Mouse (Mus musculus) embryonic facial prominence, embryonic 13.5 days (tissue): ENCODE results near the gene Slc9a9. TPM values are rescaled to one million over a fixed set of nuclear protein-coding genes. Genes with fewer than 3 reads are reported as not detected.

ENCODE experiments used
- ATAC-seq: fragments of 200-750 bp; cut with Nextera tagmentation; 2 replicates; pipeline ENCODE4 v1.8.0; 2017; ENCODE audit warnings: low read depth; ENCODE audit not compliant: insufficient number of reproducible peaks, insufficient read depth, low FRiP score, low TSS enrichment
- H3K27ac ChIP-seq: fragments of 300-500 bp; sonication (generic); 2 replicates; pipeline ENCODE4 v1.5.1; 2015; ENCODE audit warnings: moderate library complexity, mild to moderate bottlenecking, inconsistent platforms
- H3K27me3 ChIP-seq: fragments of 300-500 bp; sonication (generic); 2 replicates; pipeline ENCODE4 v1.6.1; 2015; ENCODE audit warnings: mild to moderate bottlenecking, inconsistent platforms
- H3K36me3 ChIP-seq: fragments of 300-500 bp; sonication (generic); 2 replicates; pipeline ENCODE4 v1.6.1; 2015; ENCODE audit warnings: mild to moderate bottlenecking, inconsistent platforms
- H3K4me1 ChIP-seq: fragments of 300-500 bp; sonication (generic); 2 replicates; pipeline ENCODE4 v1.6.1; 2015; ENCODE audit warnings: inconsistent platforms
- H3K4me2 ChIP-seq: fragments of 300-500 bp; sonication (generic); 2 replicates; pipeline ENCODE4 v1.6.1; 2015; ENCODE audit warnings: moderate library complexity, mild to moderate bottlenecking, inconsistent platforms
- H3K4me3 ChIP-seq: fragments of 300-500 bp; sonication (generic); 2 replicates; pipeline ENCODE4 v1.5.1; 2015; ENCODE audit warnings: mild to moderate bottlenecking, inconsistent platforms
- H3K9ac ChIP-seq: fragments of 300-500 bp; sonication (generic); 2 replicates; pipeline ENCODE4 v1.6.1; 2015; ENCODE audit warnings: mild to moderate bottlenecking, inconsistent platforms
- H3K9me3 ChIP-seq: fragments of 300-500 bp; sonication (generic); 2 replicates; pipeline ENCODE4 v1.6.1; 2016; ENCODE audit warnings: inconsistent platforms
- WGBS: fragments of 180-500 bp; shearing (Covaris S2); methylation state at CpG from one replicate; pipeline ENCODE4 v1.1.7; 2015; ENCODE audit warnings: mixed read lengths; 5-methylcytosine and 5-hydroxymethylcytosine counted together
- polyA plus RNA-seq: library from polyadenylated mRNA; unstranded; fragments of >200 nt; fragmentation: Nextera tagmentation; extraction: Ambion mirVana; gene quantifications from 2 replicates; pipeline ENCODE4 v1.2.1, GENCODE M21; 2015

Slc9a9 gene
- polyA plus RNA-seq, 1 experiment from 2014 or later: 5.2 TPM

- no peak for ATAC-seq
- H3K4me1 ChIP-seq: peaks cover 28% of the 10 kb centered on the region
- H3K9ac ChIP-seq: no peak overlapping the region
- no peak overlapping the region for H3K27ac ChIP-seq
- no peaks in the 10 kb centered on the region for H3K36me3 ChIP-seq
- no peak overlapping the region for H3K4me3 ChIP-seq
- WGBS: 72% methylated on average over 8 of the region's 8 CpGs
- H3K4me2 ChIP-seq: no peak overlapping the region
- H3K27me3 ChIP-seq: no peaks in the 10 kb centered on the region
- no peaks in the 10 kb centered on the region for H3K9me3 ChIP-seq
Observed at GRCm38 (mm10) chr9:95192901-95193532, 523.3 kb downstream of the Slc9a9 start.

- H3K27ac ChIP-seq: 0 out of 2 replicates have a peak overlapping the region, but pooled peaks have one; percentile 39
- no peak for ATAC-seq
- WGBS: 65% methylated on average over 3 of the region's 3 CpGs
Observed at GRCm38 (mm10) chr9:95193672-95194071, 524.0 kb downstream of the Slc9a9 start.

GRCm38 (mm10) chr9:95194158-95194557, 524.4 kb downstream of the Slc9a9 start:
- Histone ChIP-seq H3K27me3 (no peaks in the 10 kb centered on the region), H3K36me3 (no peaks in the 10 kb centered on the region), H3K4me3 (no peak overlapping the region), H3K4me2 (no peak overlapping the region), H3K9me3 (no peaks in the 10 kb centered on the region), H3K27ac (0 out of 2 replicates have a peak overlapping the region, but pooled peaks have one; percentile 39), H3K4me1 (peaks cover 22% of the 10 kb centered on the region), H3K9ac (no peak overlapping the region)
- ATAC-seq: no peak
- 55% methylated on average over 5 of the region's 5 CpGs for WGBS

More at GRCm38 (mm10) chr9:95193672-95194071, 524.0 kb downstream of the Slc9a9 start:
- Histone ChIP-seq H3K9ac (no peak overlapping the region), H3K4me3 (no peak overlapping the region), H3K4me1 (peaks cover 27% of the 10 kb centered on the region), H3K27me3 (no peaks in the 10 kb centered on the region), H3K4me2 (no peak overlapping the region), H3K36me3 (no peaks in the 10 kb centered on the region), H3K9me3 (no peaks in the 10 kb centered on the region)

GRCm38 (mm10) chr9:95207661-95208060, 538.0 kb downstream of the Slc9a9 start:
- no peak overlapping the region for H3K9ac ChIP-seq
- WGBS: 65% methylated on average over 7 of the region's 7 CpGs
- no peak for ATAC-seq
- no peaks in the 10 kb centered on the region for H3K36me3 ChIP-seq
- no peaks in the 10 kb centered on the region for H3K27me3 ChIP-seq
- H3K4me3 ChIP-seq: no peak overlapping the region
- H3K4me2 ChIP-seq: no peak overlapping the region
- no peak overlapping the region for H3K27ac ChIP-seq
- H3K9me3 ChIP-seq: no peaks in the 10 kb centered on the region
- peaks cover 7% of the 10 kb centered on the region for H3K4me1 ChIP-seq

GRCm38 (mm10) chr9:95208681-95209080, 539.0 kb downstream of the Slc9a9 start:
- H3K27me3 ChIP-seq: no peaks in the 10 kb centered on the region
- WGBS: 91% methylated on average over 4 of the region's 4 CpGs
- H3K27ac ChIP-seq: no peak overlapping the region

GRCm38 (mm10) chr9:95220009-95220408, 550.3 kb downstream of the Slc9a9 start:
- no peak overlapping the region for H3K9ac ChIP-seq
- H3K4me1 ChIP-seq: 0 out of 2 replicates have a peak, but pooled peaks cover 3% of the 10 kb centered on the region
- H3K9me3 ChIP-seq: no peaks in the 10 kb centered on the region
- H3K4me3 ChIP-seq: no peak overlapping the region
- no peak overlapping the region for H3K4me2 ChIP-seq
- H3K27me3 ChIP-seq: no peaks in the 10 kb centered on the region
- no peak overlapping the region for H3K27ac ChIP-seq
- no peaks in the 10 kb centered on the region for H3K36me3 ChIP-seq
- 29% methylated on average over 3 of the region's 3 CpGs for WGBS
- no peak for ATAC-seq

More at GRCm38 (mm10) chr9:95208681-95209080, 539.0 kb downstream of the Slc9a9 start:
- Histone ChIP-seq H3K4me2 (no peak overlapping the region), H3K4me3 (no peak overlapping the region), H3K9ac (no peak overlapping the region), H3K4me1 (peaks cover 7% of the 10 kb centered on the region), H3K36me3 (no peaks in the 10 kb centered on the region), H3K9me3 (no peaks in the 10 kb centered on the region)
- no peak for ATAC-seq

- Histone ChIP-seq H3K36me3 (no peaks in the 10 kb centered on the region), H3K27ac (no peak overlapping the region), H3K4me3 (no peak overlapping the region), H3K4me1 (0 out of 2 replicates have a peak, but pooled peaks cover 3% of the 10 kb centered on the region), H3K4me2 (no peak overlapping the region), H3K27me3 (no peaks in the 10 kb centered on the region), H3K9ac (no peak overlapping the region), H3K9me3 (no peaks in the 10 kb centered on the region)
- no peak for ATAC-seq
- 90% methylated on average over 5 of the region's 5 CpGs for WGBS
Observed at GRCm38 (mm10) chr9:95221310-95221709, 551.6 kb downstream of the Slc9a9 start.

GRCm38 (mm10) chr9:95226986-95227385, 557.3 kb downstream of the Slc9a9 start:
- Histone ChIP-seq H3K4me1 (no peaks in the 10 kb centered on the region), H3K4me2 (no peak overlapping the region), H3K9ac (no peak overlapping the region), H3K9me3 (no peaks in the 10 kb centered on the region), H3K4me3 (no peak overlapping the region), H3K27me3 (no peaks in the 10 kb centered on the region), H3K36me3 (no peaks in the 10 kb centered on the region), H3K27ac (no peak overlapping the region)
- ATAC-seq: no peak
- 66% methylated on average over 4 of the region's 4 CpGs for WGBS

- no peak overlapping the region for H3K4me2 ChIP-seq
- no peak overlapping the region for H3K27ac ChIP-seq
- no peaks in the 10 kb centered on the region for H3K9me3 ChIP-seq
- no peak overlapping the region for H3K9ac ChIP-seq
- ATAC-seq: no peak
- H3K27me3 ChIP-seq: no peaks in the 10 kb centered on the region
- no peaks in the 10 kb centered on the region for H3K36me3 ChIP-seq
- H3K4me3 ChIP-seq: no peak overlapping the region
- H3K4me1 ChIP-seq: no peaks in the 10 kb centered on the region
- WGBS: 97% methylated on average over 1 of the region's 1 CpGs
Observed at GRCm38 (mm10) chr9:95228123-95228522, 558.4 kb downstream of the Slc9a9 start.

GRCm38 (mm10) chr9:95229147-95229546, 559.4 kb downstream of the Slc9a9 start:
- no peaks in the 10 kb centered on the region for H3K9me3 ChIP-seq
- H3K4me2 ChIP-seq: no peak overlapping the region
- H3K4me1 ChIP-seq: no peaks in the 10 kb centered on the region
- ATAC-seq: no peak
- no peaks in the 10 kb centered on the region for H3K36me3 ChIP-seq
- H3K4me3 ChIP-seq: no peak overlapping the region
- H3K27ac ChIP-seq: no peak overlapping the region
- 77% methylated on average over 2 of the region's 2 CpGs for WGBS
- H3K27me3 ChIP-seq: no peaks in the 10 kb centered on the region
- no peak overlapping the region for H3K9ac ChIP-seq

- no peaks in the 10 kb centered on the region for H3K27me3 ChIP-seq
- H3K27ac ChIP-seq: no peak overlapping the region
- no peak overlapping the region for H3K4me3 ChIP-seq
- H3K9ac ChIP-seq: no peak overlapping the region
- H3K36me3 ChIP-seq: no peaks in the 10 kb centered on the region
- H3K4me2 ChIP-seq: no peak overlapping the region
- H3K9me3 ChIP-seq: no peaks in the 10 kb centered on the region
- no peaks in the 10 kb centered on the region for H3K4me1 ChIP-seq
- ATAC-seq: no peak
Observed at GRCm38 (mm10) chr9:95239900-95240299, 570.2 kb downstream of the Slc9a9 start.

GRCm38 (mm10) chr9:95242628-95243195, 573.0 kb downstream of the Slc9a9 start:
- H3K36me3 ChIP-seq: no peaks in the 10 kb centered on the region
- H3K4me2 ChIP-seq: no peak overlapping the region
- H3K9me3 ChIP-seq: no peaks in the 10 kb centered on the region
- H3K4me1 ChIP-seq: no peaks in the 10 kb centered on the region
- ATAC-seq: no peak
- no peak overlapping the region for H3K27ac ChIP-seq
- H3K27me3 ChIP-seq: no peaks in the 10 kb centered on the region
- 95% methylated on average over 2 of the region's 2 CpGs for WGBS
- no peak overlapping the region for H3K4me3 ChIP-seq
- no peak overlapping the region for H3K9ac ChIP-seq
